Mouse (Mus musculus) erythroblast, embryonic 14.5 days (primary cell): ENCODE results near the gene Sowahd. TPM values are rescaled to one million over a fixed set of nuclear protein-coding genes. Genes with fewer than 3 reads are reported as not detected.
"Not testable (repeated sequence)": the region's sequence is repeated elsewhere in the genome, so short reads cannot be mapped to it uniquely, and the experiment has no call there.

Experiments
- H3K27me3 ChIP-seq: 2 replicates; pipeline ENCODE4 v1.6.1; 2012; ENCODE audit warnings: inconsistent platforms; ENCODE audit not compliant: control insufficient read depth
- H3K36me3 ChIP-seq: 2 replicates; pipeline ENCODE4 v1.6.1; 2012; ENCODE audit warnings: mild to moderate bottlenecking, inconsistent platforms; ENCODE audit not compliant: control insufficient read depth
- H3K4me1 ChIP-seq: 2 replicates; pipeline ENCODE4 v1.6.1; 2012; ENCODE audit warnings: inconsistent platforms; ENCODE audit not compliant: control insufficient read depth
- H3K4me3 ChIP-seq: replicated peaks from 2 replicates; pipeline ENCODE3; 2012; ENCODE audit warnings: moderate library complexity, mild to moderate bottlenecking, inconsistent platforms
- H3K9me3 ChIP-seq: 2 replicates; pipeline ENCODE4 v1.6.1; 2012; ENCODE audit warnings: low read length, inconsistent platforms, mixed read lengths; ENCODE audit not compliant: control insufficient read depth
- GATA1 ChIP-seq: IDR thresholded peaks from 2 replicates; pipeline ENCODE4 v1.6.1; 2012; ENCODE audit warnings: low read length, inconsistent platforms, mixed read lengths
- TAL1 ChIP-seq: IDR thresholded peaks from 3 replicates; pipeline ENCODE4 v1.6.1; 2012; ENCODE audit warnings: low read length, inconsistent platforms, mixed read lengths
- polyA plus RNA-seq: library from polyadenylated mRNA; stranded (reverse); fragments of >175 nt; gene quantifications from 2 replicates; pipeline ENCODE4 v1.2.3, GENCODE M21; 2012

Gene Sowahd
- polyA plus RNA-seq, 1 experiment, result not detected

DNA sequence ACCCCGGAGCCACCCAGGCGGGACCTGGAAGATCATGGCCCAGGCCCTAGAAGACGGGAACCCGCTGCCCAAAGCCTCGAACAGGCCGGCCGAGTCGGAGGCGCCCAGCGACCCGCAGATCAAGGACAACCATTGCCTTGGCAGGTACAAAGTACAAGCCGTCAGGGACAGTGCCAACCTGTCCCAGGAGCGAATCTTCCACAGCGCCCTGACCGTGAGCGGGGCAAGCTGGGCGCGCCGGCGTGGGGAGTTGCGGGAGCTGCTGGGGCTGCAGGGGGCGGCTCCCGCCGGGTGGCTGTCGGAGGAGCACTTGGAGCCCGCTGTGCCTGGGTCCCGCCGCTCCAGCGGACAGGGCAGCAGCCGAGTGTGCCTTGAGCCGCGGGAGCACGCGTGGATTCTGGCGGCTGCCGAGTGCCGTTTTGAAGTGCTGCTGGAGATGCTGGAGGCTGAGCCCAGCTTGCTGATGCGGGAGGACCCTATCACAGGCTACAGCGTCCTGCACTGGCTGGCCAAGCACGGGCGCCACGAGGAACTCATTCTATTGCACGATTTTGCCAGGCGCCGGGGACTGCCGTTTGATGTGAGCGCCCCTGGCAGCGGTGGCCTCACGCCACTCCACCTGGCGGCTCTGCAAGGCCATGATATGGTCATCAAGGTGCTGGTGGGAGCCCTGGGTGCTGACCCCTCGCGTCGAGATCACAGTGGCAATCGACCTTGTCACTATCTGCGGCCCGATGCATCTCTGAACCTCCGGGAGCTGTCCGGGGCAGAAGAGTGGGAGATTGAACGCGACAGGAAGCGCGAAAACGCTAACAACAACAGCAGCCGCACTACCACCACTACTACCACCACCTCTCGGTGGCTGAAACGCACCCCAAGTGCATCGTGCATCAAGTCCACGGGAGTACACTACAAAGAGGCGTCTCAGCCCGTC is 512 bp downstream of the Sowahd start:
- H3K27me3 ChIP-seq, result peaks cover 72% of the 10 kb centered on the region
- no peak overlapping the region for H3K4me3 ChIP-seq
- no peak for TF ChIP-seq GATA1
- TF ChIP-seq TAL1, result no peak

DNA sequence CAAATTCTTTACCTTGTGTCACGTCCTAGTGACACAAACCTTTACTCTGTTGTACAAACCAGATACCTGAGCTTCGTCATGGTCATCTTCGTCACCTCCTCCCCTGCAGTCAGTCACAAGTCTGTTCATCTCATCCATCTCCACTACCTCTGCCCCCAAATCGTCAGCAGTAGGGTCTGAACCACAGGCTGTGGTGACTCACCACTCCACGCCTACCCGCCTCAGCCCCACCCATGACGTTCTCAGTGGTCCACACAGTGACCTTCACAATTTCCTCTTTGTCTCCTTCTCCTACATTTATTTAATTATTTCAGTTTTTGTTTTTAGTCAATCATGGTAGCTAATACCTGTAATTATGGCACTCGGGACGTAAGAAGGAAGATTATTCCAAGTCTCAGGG is 15.3 kb downstream of the Sowahd start:
- no peak for TF ChIP-seq TAL1
- no peak for TF ChIP-seq GATA1
- no peaks in the 10 kb centered on the region for H3K9me3 ChIP-seq
- H3K27me3 ChIP-seq, result no peaks in the 10 kb centered on the region
- no peaks in the 10 kb centered on the region for H3K36me3 ChIP-seq
- no peak overlapping the region for H3K4me3 ChIP-seq
- H3K4me1 ChIP-seq, result no peaks in the 10 kb centered on the region

More for the DNA sequence above, 512 bp downstream of the Sowahd start:
- no peaks in the 10 kb centered on the region for H3K4me1 ChIP-seq
- H3K36me3 ChIP-seq, result no peaks in the 10 kb centered on the region
- peaks cover 17% of the 10 kb centered on the region for H3K9me3 ChIP-seq

DNA sequence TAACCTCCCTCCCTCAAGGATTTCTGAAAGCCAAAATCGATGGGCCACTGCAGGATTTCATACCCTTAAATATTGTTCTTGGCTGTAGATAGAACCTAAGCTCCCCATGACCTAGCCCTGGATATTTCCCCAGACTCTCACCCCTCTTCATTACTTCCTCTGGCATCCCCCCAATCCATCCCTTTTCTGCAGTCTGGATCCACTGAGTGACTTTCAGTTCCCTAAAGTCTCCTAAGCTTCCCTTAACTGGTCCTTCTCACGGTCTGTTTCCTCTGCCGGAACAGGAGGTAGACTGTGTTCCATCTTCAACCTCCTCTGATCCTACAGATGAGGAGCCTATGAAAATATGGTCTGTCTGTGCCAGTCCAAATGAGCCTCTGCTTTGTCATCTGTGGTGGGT is 18.7 kb downstream of the Sowahd start:
- Histone ChIP-seq H3K4me3 (no peak overlapping the region), H3K9me3 (no peaks in the 10 kb centered on the region), H3K27me3 (no peaks in the 10 kb centered on the region), H3K4me1 (no peaks in the 10 kb centered on the region), H3K36me3 (no peaks in the 10 kb centered on the region)
- TF ChIP-seq GATA1, result no peak
- no peak for TF ChIP-seq TAL1

DNA sequence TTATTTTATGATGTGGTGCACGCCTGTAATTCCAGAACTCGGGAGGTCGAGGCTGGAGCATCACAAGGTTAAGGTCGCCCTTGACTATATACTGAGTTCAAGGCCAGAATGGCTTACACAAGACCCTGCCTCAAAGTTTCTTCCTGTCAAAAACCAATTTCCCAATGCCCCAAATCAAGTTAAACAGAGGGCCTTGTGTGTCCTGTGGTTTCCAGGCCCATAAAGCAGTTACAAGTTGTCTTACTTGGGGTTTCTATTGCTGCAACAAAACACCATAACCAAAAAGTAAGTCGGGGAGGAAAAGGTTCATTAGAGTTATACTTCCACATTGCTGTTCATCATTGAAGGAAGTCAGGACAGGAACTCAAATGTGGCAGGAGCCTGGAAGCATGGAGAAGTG is 20.1 kb downstream of the Sowahd start:
- no peak overlapping the region for H3K4me3 ChIP-seq
- TF ChIP-seq TAL1 (no peak), GATA1 (no peak)
- no peaks in the 10 kb centered on the region for H3K4me1 ChIP-seq
- H3K36me3 ChIP-seq, result no peaks in the 10 kb centered on the region
- H3K27me3 ChIP-seq, result no peaks in the 10 kb centered on the region
- H3K9me3 ChIP-seq, result no peaks in the 10 kb centered on the region

DNA sequence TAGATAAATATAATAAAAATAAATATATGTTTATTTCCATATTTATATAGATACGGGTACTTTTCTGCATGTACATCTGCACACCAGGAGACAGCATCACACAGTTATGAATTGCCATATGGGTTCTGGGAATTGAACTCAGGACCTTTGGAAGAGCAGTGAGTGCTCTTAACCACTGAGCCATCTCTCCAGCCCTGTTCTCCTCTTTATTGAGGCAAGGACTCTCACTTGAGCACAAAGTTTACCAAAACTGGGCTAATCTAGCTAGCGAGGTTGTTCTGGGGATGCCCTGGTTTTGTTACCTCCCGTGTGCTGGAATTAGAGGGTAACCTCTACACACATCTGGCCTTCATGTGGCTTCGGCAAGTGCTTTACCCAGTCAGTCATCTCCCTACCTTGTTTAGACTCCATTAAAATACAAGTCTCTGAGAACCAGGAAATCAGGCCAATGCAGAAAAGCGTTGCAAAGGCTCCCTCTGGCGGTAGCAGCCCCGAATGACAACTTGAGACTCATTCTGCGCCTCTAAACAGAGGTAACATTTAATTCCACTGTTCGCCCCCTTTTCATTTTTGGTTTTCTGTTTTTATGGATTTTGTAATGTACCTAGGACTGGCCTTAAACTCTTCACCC is 25.7 kb downstream of the Sowahd start:
- TF ChIP-seq GATA1, result no peak
- no peak for TF ChIP-seq TAL1
- Histone ChIP-seq H3K27me3 (no peaks in the 10 kb centered on the region), H3K4me3 (no peak overlapping the region), H3K9me3 (no peaks in the 10 kb centered on the region), H3K4me1 (no peaks in the 10 kb centered on the region), H3K36me3 (no peaks in the 10 kb centered on the region)

DNA sequence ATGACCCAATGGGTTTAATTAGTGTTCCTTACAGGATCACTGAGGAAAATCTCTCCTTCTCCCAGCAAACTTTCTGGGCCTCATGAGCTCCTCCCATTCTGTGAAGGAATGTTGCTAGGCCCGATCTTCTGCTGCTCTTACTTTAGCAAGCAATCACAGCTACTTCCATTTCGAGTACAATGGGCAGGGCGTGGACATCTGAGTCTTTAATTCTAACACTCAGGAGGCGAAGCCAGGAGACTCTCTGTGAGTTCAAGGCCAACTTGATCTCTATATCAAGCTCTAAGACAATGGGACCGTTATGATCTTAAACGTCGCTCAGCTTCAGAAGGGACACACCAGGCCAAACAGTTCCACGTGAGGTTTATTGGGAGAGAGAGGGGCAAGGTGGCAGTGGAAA is 28.0 kb downstream of the Sowahd start:
- TF ChIP-seq TAL1 (no peak), GATA1 (no peak)
- Histone ChIP-seq H3K36me3 (peaks cover 17% of the 10 kb centered on the region), H3K9me3 (no peaks in the 10 kb centered on the region), H3K4me3 (no peak overlapping the region), H3K27me3 (no peaks in the 10 kb centered on the region), H3K4me1 (no peaks in the 10 kb centered on the region)

DNA sequence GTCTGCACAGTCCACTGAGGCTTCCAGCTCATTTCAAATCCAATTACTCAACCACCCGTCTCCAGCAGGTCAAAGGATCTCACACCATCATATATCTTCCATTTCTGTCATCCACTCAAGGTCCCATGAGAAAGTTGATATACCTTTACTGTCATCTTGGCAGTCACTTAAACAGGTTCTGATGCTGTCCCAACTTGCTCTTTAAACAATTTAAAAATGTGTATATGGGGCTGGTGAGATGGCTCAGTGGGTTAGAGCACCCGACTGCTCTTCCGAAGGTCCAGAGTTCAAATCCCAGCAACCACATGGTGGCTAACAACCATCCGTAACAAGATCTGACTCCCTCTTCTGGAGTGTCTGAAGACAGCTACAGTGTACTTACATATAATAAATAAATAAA is 31.7 kb downstream of the Sowahd start:
- peaks cover 11% of the 10 kb centered on the region for H3K4me1 ChIP-seq
- not testable (repeated sequence) for H3K4me3 ChIP-seq, H3K9me3 ChIP-seq, H3K27me3 ChIP-seq
- H3K36me3 ChIP-seq, result peaks cover 39% of the 10 kb centered on the region

DNA sequence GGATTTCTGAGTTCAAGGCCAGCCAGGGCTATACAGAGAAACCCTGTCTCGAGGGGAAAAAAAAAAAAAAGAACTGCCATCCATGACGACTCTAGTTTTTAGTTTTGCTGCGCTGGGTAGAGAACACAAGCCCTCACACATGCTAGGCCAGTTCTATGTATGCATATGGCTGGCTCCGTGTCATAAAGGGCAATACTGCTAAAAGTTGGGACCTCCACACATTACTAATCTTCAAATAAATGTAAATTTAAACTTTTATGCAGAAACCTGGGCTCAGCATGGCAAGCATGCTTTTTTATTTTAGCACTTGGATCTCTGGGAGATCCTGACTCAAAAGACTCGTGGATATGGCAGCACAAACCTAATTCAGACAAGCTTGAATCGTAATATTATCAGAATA is 32.5 kb downstream of the Sowahd start:
- Histone ChIP-seq H3K4me1 (peaks cover 15% of the 10 kb centered on the region), H3K36me3 (peaks cover 39% of the 10 kb centered on the region), H3K9me3 (peaks cover 3% of the 10 kb centered on the region; the same call in 1 of the 2 replicates), H3K27me3 (no peaks in the 10 kb centered on the region), H3K4me3 (no peak overlapping the region)
- no peak for TF ChIP-seq TAL1
- no peak for TF ChIP-seq GATA1

DNA sequence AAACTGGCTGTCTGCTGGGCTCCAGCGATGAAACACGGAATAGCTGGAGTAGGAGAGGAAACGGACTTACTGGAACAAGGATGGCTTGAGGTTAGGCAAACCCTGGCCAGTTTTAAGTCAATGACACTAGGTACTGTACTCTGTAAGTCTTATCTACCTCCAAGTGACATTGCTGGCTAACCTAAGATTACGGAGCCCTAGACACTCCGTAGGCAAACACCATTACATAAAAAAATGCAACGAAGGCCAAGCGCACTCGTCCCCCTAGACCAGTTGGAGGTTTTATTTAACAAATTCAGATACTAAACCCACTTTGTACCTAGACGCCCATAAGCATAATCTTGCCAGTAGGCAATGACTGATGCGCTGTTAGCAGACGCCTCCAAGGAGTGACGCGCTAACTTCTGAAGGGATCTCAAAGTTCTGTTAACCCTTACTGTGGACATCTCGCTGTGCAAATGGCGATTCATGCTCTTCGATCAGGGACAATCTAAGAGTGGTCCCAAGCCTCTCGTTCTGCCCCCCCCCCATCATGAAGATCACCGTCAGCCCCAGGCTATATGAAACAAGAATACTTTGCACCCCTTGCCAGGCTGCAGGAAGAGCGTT is 35.8 kb downstream of the Sowahd start:
- Histone ChIP-seq H3K9me3 (peaks cover 3% of the 10 kb centered on the region; the same call in 1 of the 2 replicates), H3K36me3 (peaks cover 39% of the 10 kb centered on the region), H3K27me3 (no peaks in the 10 kb centered on the region), H3K4me1 (peaks cover 21% of the 10 kb centered on the region), H3K4me3 (peak overlapping the region; percentile 81)
- TF ChIP-seq TAL1, result no peak
- TF ChIP-seq GATA1, result no peak; the same call in 1 of the 2 replicates
